Mouse (Mus musculus) heart, embryonic 15.5 days (tissue): ENCODE results near the gene Rap1gds1. TPM values are rescaled to one million over a fixed set of nuclear protein-coding genes. Genes with fewer than 3 reads are reported as not detected.

ENCODE experiments used
- ATAC-seq: fragments of 200-750 bp; cut with Nextera tagmentation; replicated peaks from 2 replicates; pipeline ENCODE4 v1.8.0; 2017; ENCODE audit warnings: low read depth, moderate TSS enrichment; ENCODE audit not compliant: insufficient number of reproducible peaks, insufficient read depth, low FRiP score
- H3K27ac ChIP-seq: fragments of 300-500 bp; sonication (generic); 2 replicates; pipeline ENCODE4 v1.5.1; 2015; ENCODE audit warnings: mild to moderate bottlenecking, inconsistent platforms
- H3K27me3 ChIP-seq: fragments of 300-500 bp; sonication (generic); 2 replicates; pipeline ENCODE4 v1.6.1; 2015; ENCODE audit warnings: inconsistent platforms
- H3K36me3 ChIP-seq: fragments of 300-500 bp; sonication (generic); 2 replicates; pipeline ENCODE4 v1.6.1; 2015; ENCODE audit warnings: mild to moderate bottlenecking, inconsistent platforms
- H3K4me1 ChIP-seq: fragments of 300-500 bp; sonication (generic); replicated peaks from 2 replicates; pipeline ENCODE4 v1.6.1; 2015; ENCODE audit warnings: inconsistent platforms
- H3K4me2 ChIP-seq: fragments of 300-500 bp; sonication (generic); 2 replicates; pipeline ENCODE4 v1.6.1; 2015; ENCODE audit warnings: inconsistent platforms, mild to moderate bottlenecking, moderate library complexity
- H3K4me3 ChIP-seq: fragments of 300-500 bp; sonication (generic); 2 replicates; pipeline ENCODE4 v1.5.1; 2015; ENCODE audit warnings: mild to moderate bottlenecking, inconsistent platforms
- H3K9ac ChIP-seq: fragments of 300-500 bp; sonication (generic); 2 replicates; pipeline ENCODE4 v1.6.1; 2015; ENCODE audit warnings: mild to moderate bottlenecking, inconsistent platforms
- H3K9me3 ChIP-seq: fragments of 300-500 bp; sonication (generic); replicated peaks from 2 replicates; pipeline ENCODE4 v1.6.1; 2016; ENCODE audit warnings: inconsistent platforms
- WGBS: fragments of 180-500 bp; shearing (Covaris S2); methylation state at CpG from one replicate; pipeline ENCODE4 v1.1.7; 2015; ENCODE audit warnings: mixed read lengths; 5-methylcytosine and 5-hydroxymethylcytosine counted together
- polyA plus RNA-seq: library from polyadenylated mRNA; unstranded; fragments of >200 nt; fragmentation: Nextera tagmentation; extraction: Ambion mirVana; gene quantifications from 2 replicates; pipeline ENCODE4 v1.2.1, GENCODE M21; 2015

The Rap1gds1 gene
- polyA plus RNA-seq, 1 experiment from 2014 or later = 49.8 TPM

DNA sequence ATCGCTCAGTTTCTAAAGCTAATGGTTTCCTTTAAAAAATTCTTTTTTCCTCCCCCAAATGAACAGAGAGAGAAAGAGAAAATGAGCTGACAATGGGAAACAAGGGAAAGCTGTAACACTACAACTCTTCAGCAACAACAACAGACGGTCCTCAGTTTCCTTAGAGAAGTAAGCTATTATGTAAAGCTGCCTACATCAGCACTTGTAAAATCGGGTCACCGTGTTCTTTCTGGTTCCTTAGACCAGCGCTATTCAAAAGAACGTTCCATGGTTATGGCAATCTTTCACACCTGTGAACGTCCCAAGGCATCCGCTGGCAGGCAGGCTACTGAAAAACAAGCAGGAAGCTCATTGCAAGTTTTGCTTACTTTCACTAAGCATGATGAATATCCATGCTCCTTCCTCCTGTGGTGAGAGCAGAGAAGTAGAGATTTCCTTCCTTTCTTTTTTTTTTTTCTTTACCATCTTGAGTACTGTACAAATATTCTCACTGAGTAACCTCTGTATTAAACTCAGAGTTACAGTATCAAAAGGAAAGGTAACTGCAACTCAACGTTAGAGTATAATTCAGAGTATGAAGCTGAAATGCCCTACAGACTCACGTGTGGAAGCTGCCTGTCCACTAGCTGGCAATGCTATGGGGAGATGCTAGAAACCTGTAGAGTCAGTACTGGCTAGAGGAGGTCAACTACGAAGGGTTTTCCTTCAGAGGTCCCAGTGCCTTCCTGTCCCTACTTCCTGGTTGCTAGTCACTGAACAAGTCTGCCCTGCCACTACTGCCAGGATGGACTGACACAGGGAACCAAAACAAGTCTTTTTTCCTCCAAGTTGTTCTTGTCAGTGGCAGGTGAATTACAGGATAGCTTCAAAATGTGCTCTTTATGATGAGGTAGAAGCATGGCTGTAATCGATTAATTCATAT lies 26.0 kb downstream of the Rap1gds1 start:
- Histone ChIP-seq H3K4me3 (no peak overlapping the region), H3K27ac (no peak overlapping the region), H3K36me3 (peaks cover 17% of the 10 kb centered on the region), H3K4me1 (no peaks in the 10 kb centered on the region), H3K9me3 (no peaks in the 10 kb centered on the region), H3K27me3 (no peaks in the 10 kb centered on the region), H3K9ac (no peak overlapping the region), H3K4me2 (no peak overlapping the region)
- 83% methylated on average over 12 of the region's 12 CpGs for WGBS
- ATAC-seq = no peak

- H3K4me3 ChIP-seq = no peak overlapping the region
- WGBS = 61% methylated on average over 3 of the region's 3 CpGs
- H3K4me1 ChIP-seq = no peaks in the 10 kb centered on the region
- no peak overlapping the region for H3K4me2 ChIP-seq
- H3K9me3 ChIP-seq = no peaks in the 10 kb centered on the region
- H3K9ac ChIP-seq = no peak overlapping the region
- no peaks in the 10 kb centered on the region for H3K27me3 ChIP-seq
- no peak overlapping the region for H3K27ac ChIP-seq
- no peak for ATAC-seq
- peaks cover 6% of the 10 kb centered on the region; the same call in 1 of the 2 replicates for H3K36me3 ChIP-seq
Observed at GRCm38 (mm10) chr3:139042433-139042854, 32.6 kb downstream of the Rap1gds1 start.

GRCm38 (mm10) chr3:139041921-139042320 lies 33.1 kb downstream of the Rap1gds1 start:
- Histone ChIP-seq H3K4me2 (no peak overlapping the region), H3K4me3 (no peak overlapping the region), H3K4me1 (no peaks in the 10 kb centered on the region), H3K27ac (no peak overlapping the region), H3K9ac (no peak overlapping the region), H3K36me3 (0 out of 2 replicates have a peak, but pooled peaks cover 3% of the 10 kb centered on the region), H3K9me3 (no peaks in the 10 kb centered on the region), H3K27me3 (no peaks in the 10 kb centered on the region)
- ATAC-seq = no peak
- WGBS = 58% methylated on average over 4 of the region's 4 CpGs

GRCm38 (mm10) chr3:139037030-139037429 lies 38.0 kb downstream of the Rap1gds1 start:
- Histone ChIP-seq H3K4me3 (no peak overlapping the region), H3K4me2 (no peak overlapping the region), H3K9ac (no peak overlapping the region), H3K27ac (no peak overlapping the region), H3K9me3 (no peaks in the 10 kb centered on the region), H3K27me3 (no peaks in the 10 kb centered on the region), H3K4me1 (no peaks in the 10 kb centered on the region), H3K36me3 (peaks cover 6% of the 10 kb centered on the region; the same call in 1 of the 2 replicates)
- no peak for ATAC-seq
- 87% methylated on average over 4 of the region's 4 CpGs for WGBS

- no peak overlapping the region for H3K9ac ChIP-seq
- H3K4me3 ChIP-seq = no peak overlapping the region
- H3K9me3 ChIP-seq = no peaks in the 10 kb centered on the region
- H3K27ac ChIP-seq = no peak overlapping the region
- no peaks in the 10 kb centered on the region for H3K27me3 ChIP-seq
- peaks cover 3% of the 10 kb centered on the region; the same call in 1 of the 2 replicates for H3K36me3 ChIP-seq
- ATAC-seq = no peak
- H3K4me2 ChIP-seq = no peak overlapping the region
- 86% methylated on average over 6 of the region's 6 CpGs for WGBS
- H3K4me1 ChIP-seq = no peaks in the 10 kb centered on the region
Observed at GRCm38 (mm10) chr3:139033179-139033578, 41.8 kb downstream of the Rap1gds1 start.

DNA sequence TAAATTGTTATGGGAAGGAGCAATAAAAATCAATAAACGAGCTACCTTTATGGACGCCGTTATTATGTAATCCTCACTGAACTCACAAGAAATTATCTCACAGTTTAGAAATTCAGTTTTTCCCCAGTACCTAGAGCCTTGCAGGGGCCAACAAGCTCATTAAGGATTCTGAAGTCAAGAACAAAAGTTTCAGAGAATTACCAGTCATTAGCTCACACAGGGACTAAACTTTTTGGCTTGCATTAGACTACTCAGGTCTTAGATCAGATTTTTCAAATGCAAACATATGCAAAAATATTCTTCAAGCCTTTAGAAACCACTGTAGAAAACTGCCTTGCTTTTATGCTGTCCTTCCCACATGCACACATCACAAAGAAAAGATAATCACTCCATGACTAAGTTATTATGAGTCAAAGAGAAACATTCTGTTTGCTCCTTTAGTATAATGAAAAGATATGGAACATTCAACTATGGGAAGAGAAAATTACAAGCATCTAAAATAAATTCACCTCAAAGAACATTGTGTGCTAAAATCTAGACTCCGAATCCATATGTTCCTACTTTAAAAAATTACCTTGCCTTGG lies 44.3 kb downstream of the Rap1gds1 start:
- Histone ChIP-seq H3K4me3 (no peak overlapping the region), H3K36me3 (peaks cover 3% of the 10 kb centered on the region; the same call in 1 of the 2 replicates), H3K27ac (no peak overlapping the region), H3K9me3 (no peaks in the 10 kb centered on the region), H3K9ac (no peak overlapping the region), H3K4me2 (no peak overlapping the region), H3K4me1 (no peaks in the 10 kb centered on the region), H3K27me3 (no peaks in the 10 kb centered on the region)
- 94% methylated on average over 4 of the region's 4 CpGs for WGBS
- ATAC-seq = no peak

GRCm38 (mm10) chr3:139025077-139025476 lies 49.9 kb downstream of the Rap1gds1 start:
- 76% methylated on average over 5 of the region's 5 CpGs for WGBS

GRCm38 (mm10) chr3:139023585-139023984 lies 51.4 kb downstream of the Rap1gds1 start:
- H3K9ac ChIP-seq = no peak overlapping the region
- WGBS = 76% methylated on average over 8 of the region's 8 CpGs
- no peak overlapping the region for H3K27ac ChIP-seq
- H3K4me3 ChIP-seq = no peak overlapping the region
- 0 out of 2 replicates have a peak, but pooled peaks cover 6% of the 10 kb centered on the region for H3K4me1 ChIP-seq
- ATAC-seq = no peak
- H3K4me2 ChIP-seq = no peak overlapping the region
- no peaks in the 10 kb centered on the region for H3K36me3 ChIP-seq
- no peaks in the 10 kb centered on the region for H3K9me3 ChIP-seq
- no peaks in the 10 kb centered on the region for H3K27me3 ChIP-seq

More at GRCm38 (mm10) chr3:139025077-139025476, 49.9 kb downstream of the Rap1gds1 start:
- 0 out of 2 replicates have a peak, but pooled peaks cover 6% of the 10 kb centered on the region for H3K4me1 ChIP-seq
- no peaks in the 10 kb centered on the region for H3K9me3 ChIP-seq
- no peaks in the 10 kb centered on the region for H3K36me3 ChIP-seq
- no peak overlapping the region for H3K9ac ChIP-seq
- H3K27ac ChIP-seq = no peak overlapping the region
- no peak overlapping the region for H3K4me3 ChIP-seq
- no peak overlapping the region for H3K4me2 ChIP-seq
- ATAC-seq = no peak
- no peaks in the 10 kb centered on the region for H3K27me3 ChIP-seq

GRCm38 (mm10) chr3:139012352-139012751 lies 62.6 kb downstream of the Rap1gds1 start:
- H3K4me3 ChIP-seq = no peak overlapping the region
- WGBS = 88% methylated on average over 9 of the region's 9 CpGs
- H3K9ac ChIP-seq = no peak overlapping the region
- H3K27me3 ChIP-seq = no peaks in the 10 kb centered on the region
- no peak overlapping the region for H3K4me2 ChIP-seq
- no peak overlapping the region for H3K27ac ChIP-seq
- H3K4me1 ChIP-seq = no peaks in the 10 kb centered on the region
- H3K36me3 ChIP-seq = peaks cover 4% of the 10 kb centered on the region
- no peaks in the 10 kb centered on the region for H3K9me3 ChIP-seq
- ATAC-seq = no peak

GRCm38 (mm10) chr3:139005669-139006068 lies 69.3 kb downstream of the Rap1gds1 start:
- H3K27me3 ChIP-seq = no peaks in the 10 kb centered on the region
- no peaks in the 10 kb centered on the region for H3K36me3 ChIP-seq
- ATAC-seq = no peak
- H3K4me3 ChIP-seq = no peak overlapping the region
- no peaks in the 10 kb centered on the region for H3K4me1 ChIP-seq
- no peak overlapping the region for H3K9ac ChIP-seq
- no peak overlapping the region for H3K27ac ChIP-seq
- no peak overlapping the region for H3K4me2 ChIP-seq
- no peaks in the 10 kb centered on the region for H3K9me3 ChIP-seq

DNA sequence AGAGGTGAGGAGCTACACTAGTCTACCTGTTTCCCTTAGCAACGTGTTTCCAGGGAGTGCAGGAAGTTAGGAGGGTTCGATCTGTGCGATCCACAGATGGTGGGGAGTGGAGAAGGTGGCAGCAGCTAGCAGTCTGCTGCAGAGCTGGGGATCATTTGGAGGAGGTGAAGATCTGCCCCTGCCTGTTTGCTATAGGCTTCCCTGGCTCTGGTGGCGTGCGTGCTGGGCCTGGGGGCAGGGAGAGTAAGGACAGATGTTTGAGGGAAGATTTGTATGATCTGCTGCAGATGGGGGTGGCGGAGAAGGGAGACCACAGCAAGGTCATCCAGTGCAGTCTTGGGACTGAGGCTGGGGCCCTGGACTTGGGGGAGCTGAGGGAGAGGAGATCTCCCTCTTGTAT lies 72.2 kb downstream of the Rap1gds1 start:
- no peaks in the 10 kb centered on the region for H3K9me3 ChIP-seq
- no peaks in the 10 kb centered on the region for H3K27me3 ChIP-seq
- ATAC-seq = no peak
- no peaks in the 10 kb centered on the region for H3K4me1 ChIP-seq
- H3K27ac ChIP-seq = no peak overlapping the region
- H3K4me3 ChIP-seq = no peak overlapping the region
- no peak overlapping the region for H3K4me2 ChIP-seq
- 88% methylated on average over 6 of the region's 6 CpGs for WGBS
- H3K36me3 ChIP-seq = no peaks in the 10 kb centered on the region
- H3K9ac ChIP-seq = no peak overlapping the region
